Mouse (Mus musculus) lung, embryonic 14.5 days (tissue): Measurements from ENCODE around the gene Gm43517. TPM values are rescaled to one million over a fixed set of nuclear protein-coding genes. Genes with fewer than 3 reads are reported as not detected.

ENCODE experiments used
- ATAC-seq: fragments of 200-750 bp; cut with Nextera tagmentation; 2 replicates; pipeline ENCODE4 v1.8.0; 2017; ENCODE audit warnings: mild to moderate bottlenecking, moderate TSS enrichment, moderate library complexity; ENCODE audit not compliant: insufficient read depth
- DNase-seq: peaks from one replicate; pipeline ENCODE4 v3.0.0-alpha.2; 2015
- H3K27ac ChIP-seq: fragments of 300-500 bp; sonication (generic); 2 replicates; pipeline ENCODE4 v1.5.1; 2014; ENCODE audit warnings: low read depth, mild to moderate bottlenecking, moderate library complexity
- H3K27me3 ChIP-seq: fragments of 300-500 bp; sonication (generic); 2 replicates; pipeline ENCODE4 v1.6.1; 2014; ENCODE audit warnings: low read length, control low read depth; ENCODE audit not compliant: insufficient read depth
- H3K36me3 ChIP-seq: fragments of 300-500 bp; sonication (generic); 2 replicates; pipeline ENCODE4 v1.6.1; 2014; ENCODE audit warnings: control low read depth; ENCODE audit not compliant: insufficient read depth
- H3K4me1 ChIP-seq: fragments of 300-500 bp; sonication (generic); 2 replicates; pipeline ENCODE4 v1.6.1; 2014; ENCODE audit warnings: antibody characterized with exemption, control low read depth; ENCODE audit not compliant: insufficient read depth
- H3K4me2 ChIP-seq: fragments of 300-500 bp; sonication (generic); 2 replicates; pipeline ENCODE4 v1.6.1; 2014; ENCODE audit warnings: mild to moderate bottlenecking
- H3K4me3 ChIP-seq: fragments of 300-500 bp; sonication (generic); 2 replicates; pipeline ENCODE4 v1.5.1; 2014; ENCODE audit warnings: low read depth, low read length
- H3K9ac ChIP-seq: fragments of 300-500 bp; sonication (generic); 2 replicates; pipeline ENCODE4 v1.6.1; 2014
- H3K9me3 ChIP-seq: fragments of 300-500 bp; sonication (generic); 2 replicates; pipeline ENCODE4 v1.6.1; 2016; ENCODE audit warnings: low read depth, low read length, control low read depth
- CTCF ChIP-seq: IDR thresholded peaks from 2 replicates; pipeline ENCODE4 v1.5.1; 2016; ENCODE audit warnings: antibody characterized with exemption, low read depth
- WGBS: fragments of 180-500 bp; shearing (Covaris S2); extraction: QIAGEN DNeasy Blood & Tissue Kit; methylation state at CpG from one replicate; pipeline ENCODE4 v1.1.7; 2014; 5-methylcytosine and 5-hydroxymethylcytosine counted together
- polyA plus RNA-seq: library from polyadenylated mRNA; unstranded; fragments of >200 nt; fragmentation: Nextera tagmentation; extraction: Ambion mirVana; gene quantifications from 2 replicates; pipeline ENCODE4 v1.2.1, GENCODE M21; 2014

Gm43517 gene
- polyA plus RNA-seq, 1 experiment from 2014 or later: not detected

DNA sequence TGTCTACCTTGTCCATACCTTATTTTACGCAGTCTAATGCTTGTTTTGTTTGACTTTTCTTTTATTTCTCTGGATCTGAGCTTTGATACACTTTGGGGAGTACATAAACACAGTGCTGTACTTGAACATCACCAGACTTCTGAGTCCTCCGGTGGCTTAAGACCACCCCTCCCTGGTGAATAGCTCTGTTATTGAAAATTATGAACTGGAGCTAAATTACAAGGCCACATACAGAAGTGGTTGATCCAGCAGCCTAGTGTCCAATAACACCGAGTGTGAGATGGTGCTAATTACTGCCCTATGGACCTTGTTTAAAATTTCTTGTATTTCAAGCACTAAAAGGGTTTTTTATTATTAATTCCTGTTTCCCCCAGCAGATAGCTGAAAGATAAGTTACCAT is 33.0 kb downstream of the Gm43517 start:
- TF ChIP-seq CTCF: no peak
- no peak overlapping the region for H3K4me3 ChIP-seq
- WGBS: 67% methylated on average over 3 of the region's 3 CpGs
- H3K36me3 ChIP-seq: no peaks in the 10 kb centered on the region
- ATAC-seq: no peak
- DNase-seq: no peak
- no peak overlapping the region for H3K27ac ChIP-seq
- no peak overlapping the region for H3K4me2 ChIP-seq
- H3K9ac ChIP-seq: no peak overlapping the region
- no peaks in the 10 kb centered on the region for H3K9me3 ChIP-seq
- H3K4me1 ChIP-seq: no peaks in the 10 kb centered on the region
- H3K27me3 ChIP-seq: no peaks in the 10 kb centered on the region

Other genes with a start within 250 kb of the Gm43517 start
- 0.09 TPM in 1 of 2 replicates, not detected in the other for gene Foxg1, start 2.5 kb upstream of the Gm43517 start, polyA plus RNA-seq